Mouse (Mus musculus) CH12.LX (cell line): ENCODE data around the gene Slain1. TPM values are rescaled to one million over a fixed set of nuclear protein-coding genes. Genes with fewer than 3 reads are reported as not detected.

Experiments used
- DNase-seq: peaks from one replicate; pipeline ENCODE4 v3.0.0-alpha.2; 2013; ENCODE audit errors: extremely low read depth
- H3K27ac ChIP-seq: 2 replicates; pipeline ENCODE4 v1.5.1; 2012; ENCODE audit warnings: low read depth, mild to moderate bottlenecking, control low read depth, moderate library complexity; ENCODE audit not compliant: insufficient read depth
- H3K27me3 ChIP-seq: replicated peaks from 2 replicates; pipeline ENCODE3; 2012; ENCODE audit warnings: inconsistent platforms
- H3K36me3 ChIP-seq, 2 experiments: replicated peaks in 1 of 2; 2 replicates each; pipeline versions ENCODE3 to v1.6.1; 2012; ENCODE audit warnings: inconsistent platforms in 1 of 2, low read length in 1 of 2, mild to moderate bottlenecking in 1 of 2, mixed read lengths in 1 of 2, moderate library complexity in 1 of 2; ENCODE audit not compliant: control insufficient read depth in 1 of 2, insufficient read depth in 1 of 2
- H3K4me1 ChIP-seq, 2 experiments: 2 replicates each; pipeline ENCODE4 v1.6.1; 2012; ENCODE audit warnings: inconsistent platforms in 1 of 2, moderate library complexity in 1 of 2; ENCODE audit not compliant: insufficient read depth in 2 of 2, control insufficient read depth in 1 of 2
- H3K4me2 ChIP-seq: 2 replicates; pipeline ENCODE4 v1.6.1; 2012; ENCODE audit warnings: low read depth, mild to moderate bottlenecking, control low read depth; ENCODE audit not compliant: poor library complexity, insufficient read depth, severe bottlenecking
- H3K4me3 ChIP-seq, 3 experiments: fragments of 150-350 bp in 1 of 3; sonication (generic) in 1 of 3; replicated peaks in 1 of 3; 2 replicates each; pipeline versions ENCODE3 to v1.5.1; 2011 to 2012; ENCODE audit warnings: low read depth in 2 of 3, low read length in 2 of 3, mild to moderate bottlenecking in 2 of 3, moderate library complexity in 2 of 3, control low read depth in 1 of 3, improper control_type of control experiment in 1 of 3, inconsistent platforms in 1 of 3, mixed read lengths in 1 of 3; ENCODE audit not compliant: poor library complexity in 1 of 3
- H3K79me2 ChIP-seq: replicated peaks from 2 replicates; pipeline ENCODE4 v1.6.1; 2012; ENCODE audit warnings: mild to moderate bottlenecking, moderate library complexity; ENCODE audit not compliant: control insufficient read depth, poor library complexity, insufficient read depth, severe bottlenecking; ENCODE audit errors: extremely low read depth
- H3K9ac ChIP-seq: 2 replicates; pipeline ENCODE4 v1.6.1; 2012; ENCODE audit warnings: low read depth, mild to moderate bottlenecking, control low read depth, moderate library complexity; ENCODE audit not compliant: insufficient read depth
- H3K9me3 ChIP-seq: replicated peaks from 2 replicates; pipeline ENCODE3; 2012; ENCODE audit warnings: low read length, inconsistent platforms, mixed read lengths
- BHLHE40 ChIP-seq: IDR thresholded peaks from 2 replicates; pipeline ENCODE4 v1.6.1; 2011; ENCODE audit warnings: mild to moderate bottlenecking, low read depth, low read length, improper control_type of control experiment
- CHD2 ChIP-seq: IDR thresholded peaks from 2 replicates; pipeline ENCODE4 v1.6.1; 2011; ENCODE audit warnings: low read length, improper control_type of control experiment
- CTCF ChIP-seq, 2 experiments: IDR thresholded peaks in 1 of 2; conservative IDR thresholded peaks in 1 of 2; 2 replicates each; pipeline ENCODE4 v1.5.1; 2011 to 2012; ENCODE audit warnings: low read depth in 2 of 2, low read length in 2 of 2, improper control_type of control experiment in 1 of 2, inconsistent platforms in 1 of 2, mild to moderate bottlenecking in 1 of 2, moderate library complexity in 1 of 2
- E2F4 ChIP-seq: IDR thresholded peaks from 2 replicates; pipeline ENCODE4 v1.6.1; 2011; ENCODE audit warnings: low read depth, low read length, improper control_type of control experiment; ENCODE audit not compliant: insufficient replicate concordance
- EP300 ChIP-seq: IDR thresholded peaks from 2 replicates; pipeline ENCODE4 v1.6.1; 2011; ENCODE audit warnings: low read length, improper control_type of control experiment
- GABPA ChIP-seq: IDR thresholded peaks from 2 replicates; pipeline ENCODE4 v1.6.1; 2012; ENCODE audit warnings: low read depth, low read length, improper control_type of control experiment, inconsistent platforms; ENCODE audit not compliant: insufficient replicate concordance
- HCFC1 ChIP-seq: IDR thresholded peaks from 2 replicates; pipeline ENCODE4 v1.6.1; 2012; ENCODE audit warnings: low read depth, mild to moderate bottlenecking, inconsistent platforms, low read length, improper control_type of control experiment
- IRF4 ChIP-seq: IDR thresholded peaks from 2 replicates; pipeline ENCODE4 v1.6.1; 2014; ENCODE audit warnings: low read depth, mild to moderate bottlenecking, inconsistent platforms, low read length, improper control_type of control experiment
- MAFK ChIP-seq: IDR thresholded peaks from 2 replicates; pipeline ENCODE4 v1.6.1; 2011; ENCODE audit warnings: low read length, improper control_type of control experiment; ENCODE audit not compliant: insufficient replicate concordance
- MAX ChIP-seq: IDR thresholded peaks from 2 replicates; pipeline ENCODE4 v1.6.1; 2011; ENCODE audit warnings: low read length, improper control_type of control experiment
- MAZ ChIP-seq: IDR thresholded peaks from 2 replicates; pipeline ENCODE4 v1.6.1; 2012; ENCODE audit warnings: low read depth, mild to moderate bottlenecking, inconsistent platforms, low read length, improper control_type of control experiment, moderate library complexity
- MEF2A ChIP-seq: IDR thresholded peaks from 2 replicates; pipeline ENCODE4 v1.6.1; 2014; ENCODE audit warnings: low read depth, mild to moderate bottlenecking, inconsistent platforms, low read length, improper control_type of control experiment, borderline replicate concordance
- MYC ChIP-seq: IDR thresholded peaks from 2 replicates; pipeline ENCODE4 v1.6.1; 2011; ENCODE audit warnings: low read depth, mild to moderate bottlenecking, improper control_type of control experiment, low read length
- NELFE ChIP-seq: IDR thresholded peaks from 2 replicates; pipeline ENCODE4 v1.6.1; 2011; ENCODE audit warnings: low read depth, low read length, improper control_type of control experiment
- PAX5 ChIP-seq: IDR thresholded peaks from 2 replicates; pipeline ENCODE4 v1.6.1; 2012; ENCODE audit warnings: low read length, inconsistent platforms, mixed read lengths
- POLR2A ChIP-seq: IDR thresholded peaks from 2 replicates; pipeline ENCODE4 v1.6.1; 2011; ENCODE audit warnings: low read depth, mild to moderate bottlenecking, improper control_type of control experiment, low read length
- RAD21 ChIP-seq: IDR thresholded peaks from 2 replicates; pipeline ENCODE4 v1.6.1; 2011; ENCODE audit warnings: low read depth, mild to moderate bottlenecking, low read length, improper control_type of control experiment, moderate library complexity
- UBTF ChIP-seq: IDR thresholded peaks from 2 replicates; pipeline ENCODE4 v1.6.1; 2012; ENCODE audit warnings: low read depth, mild to moderate bottlenecking, inconsistent platforms, low read length, improper control_type of control experiment, moderate library complexity
- USF1 ChIP-seq: IDR thresholded peaks from 2 replicates; pipeline ENCODE4 v1.6.1; 2014; ENCODE audit warnings: low read depth, mild to moderate bottlenecking, inconsistent platforms, low read length, improper control_type of control experiment
- USF2 ChIP-seq: conservative IDR thresholded peaks from 2 replicates; pipeline ENCODE4 v1.6.1; 2011; ENCODE audit warnings: low read depth, low read length, improper control_type of control experiment
- ZC3H11A ChIP-seq: IDR thresholded peaks from 2 replicates; pipeline ENCODE4 v1.6.1; 2012; ENCODE audit warnings: low read depth, mild to moderate bottlenecking, inconsistent platforms, low read length, improper control_type of control experiment
- ZKSCAN1 ChIP-seq: IDR thresholded peaks from 2 replicates; pipeline ENCODE4 v1.6.1; 2012; ENCODE audit warnings: low read depth, inconsistent platforms, low read length, improper control_type of control experiment, borderline replicate concordance
- ZMIZ1 ChIP-seq: IDR thresholded peaks from 2 replicates; pipeline ENCODE4 v1.6.1; 2012; ENCODE audit warnings: low read depth, mild to moderate bottlenecking, inconsistent platforms, low read length, improper control_type of control experiment
- ZNF384 ChIP-seq: IDR thresholded peaks from 2 replicates; pipeline ENCODE4 v1.6.1; 2012; ENCODE audit warnings: low read depth, low read length, improper control_type of control experiment, inconsistent platforms
- dilution Hi-C: fragments of 300-500 bp; cut with MboI; formaldehyde crosslinking; loops from 2 replicates; pipeline ENCODE4 v1.14.3; 2020; ENCODE audit warnings: low sequenced_read_pairs; ENCODE audit not compliant: extremely low pct_unique_long_range_greater_than_20kb, extremely low pct_ligation_motif_present
- in situ Hi-C: fragments of 300-500 bp; cut with MboI; formaldehyde crosslinking; loops from 3 replicates; pipeline ENCODE4 v1.14.3; 2019; ENCODE audit warnings: low sequenced_read_pairs, low pct_ligation_motif_present, low pct_unique_long_range_greater_than_20kb, mixed read lengths
- polyA plus RNA-seq: library from polyadenylated mRNA; unstranded; fragments of >175 nt; gene quantifications from 2 replicates; pipeline ENCODE4 v1.2.1, GENCODE M21; 2012; ENCODE audit warnings: low read depth; ENCODE audit not compliant: insufficient read length
- total RNA-seq, 2 experiments: library from RNA; depleted of rRNA; stranded (reverse); fragments of 300-350 nt in 1 of 2; fragments of >200 nt in 1 of 2; gene quantifications; 2 replicates each; pipeline ENCODE4 v1.2.3; 2012 to 2014

The Slain1 gene
- total and polyA plus RNA-seq, 3 experiments, result 13.1 to 15.9 (median 13.6) TPM

DNA sequence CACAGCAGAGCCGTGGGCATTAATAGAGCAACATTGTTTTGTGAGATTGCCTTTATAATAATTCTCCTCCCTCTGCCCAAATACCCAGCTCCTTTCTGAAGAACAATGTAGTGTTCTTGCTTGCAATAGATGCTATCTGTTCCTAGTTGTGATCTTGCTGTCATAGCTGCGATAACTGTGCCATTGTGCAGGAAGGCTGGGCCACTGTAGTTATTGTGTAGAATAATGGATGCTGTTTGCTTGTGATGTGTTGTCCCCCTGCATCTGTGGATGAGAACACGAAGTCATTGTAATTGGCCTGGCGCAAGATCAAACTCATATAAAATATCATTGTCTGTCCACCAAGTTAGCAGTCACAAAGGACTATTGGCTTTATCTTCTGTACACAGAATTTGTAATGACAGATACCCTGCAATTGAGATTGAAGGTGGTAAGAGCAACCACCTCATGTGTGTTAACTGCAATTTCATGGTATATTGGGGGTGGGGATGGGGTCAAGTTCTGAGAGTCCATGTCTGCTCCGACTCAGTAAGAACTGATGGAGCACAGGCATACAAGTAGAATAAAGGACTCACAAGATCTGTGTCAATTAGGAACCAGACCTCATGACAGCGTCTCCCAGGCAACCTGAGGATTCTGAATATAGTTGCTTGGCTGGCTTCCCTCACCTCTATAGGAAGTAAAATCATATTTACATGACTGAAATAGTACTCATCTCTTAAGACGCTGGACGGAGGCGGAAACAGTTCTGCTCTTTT, 32.8 kb downstream of the Slain1 start:
- in situ Hi-C loops (loop anchor here (25.0 kb wide), 2 partner anchors 321 to 621 kb away; partner anchors contain the start of gene Cln5), dilution Hi-C loops (no loop called here)
- no peak for DNase-seq
- H3K4me1 ChIP-seq, result peaks cover 8 to 29% of the 10 kb centered on the region in 2 experiments; a peak in 3 of 4 replicates
- H3K9ac ChIP-seq, result no peak overlapping the region
- no peak overlapping the region for H3K4me2 ChIP-seq
- peaks cover 8 to 15% of the 10 kb centered on the region in 2 experiments for H3K36me3 ChIP-seq
- no peak overlapping the region for H3K4me3 ChIP-seq
- H3K27ac ChIP-seq, result no peak overlapping the region
- no peaks in the 10 kb centered on the region; the same call in 1 of the 2 replicates for H3K79me2 ChIP-seq
- H3K27me3 ChIP-seq, result no peaks in the 10 kb centered on the region
- peaks cover 8% of the 10 kb centered on the region for H3K9me3 ChIP-seq
- TF ChIP-seq ZMIZ1 (no peak), ZNF384 (no peak), E2F4 (no peak), MAZ (no peak), MYC (no peak), ZKSCAN1 (no peak), PAX5 (no peak), MAX (no peak), HCFC1 (no peak), MAFK (no peak), GABPA (no peak), NELFE (no peak), UBTF (no peak), ZC3H11A (no peak), RAD21 (no peak), IRF4 (no peak), USF1 (no peak), CTCF (conservative IDR thresholded peaks at IDR 0.05 in 1 of 2, IDR thresholded peaks at IDR 0.05 in 1 of 2; ENCODE audit: low read depth in 2 of 2, low read length in 2 of 2) (no peak), USF2 (no peak)

DNA sequence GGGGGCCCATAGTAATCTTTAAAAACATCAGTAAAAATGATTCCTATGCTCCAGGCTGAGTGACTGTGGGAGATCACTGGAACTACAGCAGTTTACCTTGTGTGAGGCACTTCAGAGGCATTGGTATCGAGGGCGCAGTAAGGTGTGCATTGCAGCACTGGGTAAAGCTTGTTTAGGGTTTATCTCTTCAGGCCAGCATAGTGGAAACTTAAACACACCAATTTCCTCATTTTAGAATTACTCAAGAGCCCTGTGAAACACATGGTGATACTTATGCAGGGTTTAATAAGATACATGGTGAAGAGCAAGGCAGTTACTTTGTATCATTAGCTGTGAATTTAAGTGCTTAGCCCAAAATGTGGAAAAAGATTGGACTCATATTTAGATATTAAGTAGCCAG, 37.0 kb downstream of the Slain1 start:
- Histone ChIP-seq H3K9me3 (peaks cover 8% of the 10 kb centered on the region), H3K27ac (no peak overlapping the region), H3K36me3 (peaks cover 14 to 33% of the 10 kb centered on the region in 2 experiments), H3K27me3 (no peaks in the 10 kb centered on the region), H3K4me3 (no peak overlapping the region), H3K4me1 (0 out of 4 replicates have a peak, but pooled peaks cover 0 to 5% of the 10 kb centered on the region in 2 experiments), H3K9ac (no peak overlapping the region), H3K4me2 (no peak overlapping the region), H3K79me2 (no peaks in the 10 kb centered on the region; the same call in 1 of the 2 replicates)
- dilution Hi-C loops, result no loop called here
- no peak for DNase-seq
- in situ Hi-C loops, result loop anchor here (25.0 kb wide), 2 partner anchors 325 to 625 kb away; partner anchors contain the start of gene Cln5
- no peak for TF ChIP-seq EP300
- no peak for TF ChIP-seq MEF2A
- TF ChIP-seq RAD21, result no peak
- TF ChIP-seq MAX, result no peak
- TF ChIP-seq CHD2, result no peak
- no peak for TF ChIP-seq BHLHE40
- no peak for TF ChIP-seq POLR2A
- no peak for TF ChIP-seq CTCF (conservative IDR thresholded peaks at IDR 0.05 in 1 of 2, IDR thresholded peaks at IDR 0.05 in 1 of 2; ENCODE audit: low read depth in 2 of 2, low read length in 2 of 2)
- TF ChIP-seq, all 38 proteins: peak for 0
